Mouse (Mus musculus): ENCODE results near the gene Slc31a1. TPM values are rescaled to one million over a fixed set of nuclear protein-coding genes. Genes with fewer than 3 reads are reported as not detected.

Slc31a1 gene
- polyA plus RNA-seq, 1 experiment from 2014 or later = 53.0 TPM

DNA sequence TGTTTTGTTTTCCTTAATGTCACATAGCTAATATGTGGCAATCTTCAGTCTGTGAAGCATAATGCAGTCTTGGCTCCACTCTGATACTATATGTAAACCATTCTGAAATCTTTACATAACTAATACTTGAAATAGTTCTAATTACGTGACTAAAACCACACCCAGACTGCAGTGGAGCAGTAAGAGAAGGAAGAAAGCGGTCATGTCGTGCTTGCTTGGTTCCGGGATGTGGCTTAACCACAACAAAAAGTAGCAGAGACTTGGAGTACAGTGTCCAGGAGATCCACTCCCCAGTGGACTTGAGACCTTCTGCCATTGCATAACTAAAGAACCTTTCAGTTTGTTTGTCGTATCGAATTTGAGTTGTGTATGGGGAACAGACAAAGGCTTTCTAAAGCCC, 7.1 kb downstream of the Slc31a1 start:
- no peaks in the 10 kb centered on the region for H3K36me3 ChIP-seq
- 87% methylated on average over 6 of the region's 6 CpGs for WGBS

DNA sequence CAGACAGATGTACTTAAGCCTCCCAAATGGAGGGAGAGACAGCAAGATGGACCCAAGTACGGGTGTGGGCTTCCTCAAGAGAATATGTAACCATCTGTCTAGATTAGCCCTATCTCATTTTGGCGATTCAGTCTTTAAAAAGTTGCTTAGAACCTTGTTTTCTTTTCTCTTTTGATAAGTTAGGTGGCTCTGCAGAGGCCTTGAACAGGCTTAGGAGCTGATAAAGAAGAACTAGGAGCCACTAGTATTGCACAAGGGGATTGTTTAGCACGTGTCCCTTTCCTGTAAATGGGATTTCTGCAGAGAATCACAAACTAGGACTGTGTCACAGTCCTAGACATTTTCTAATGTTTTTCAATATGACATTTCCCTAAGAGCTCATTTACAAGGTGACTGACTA, 8.6 kb downstream of the Slc31a1 start:
- H3K4me2 ChIP-seq = no peak overlapping the region
- ATAC-seq (ENCODE audit: insufficient number of reproducible peaks, low FRiP score, low TSS enrichment, low read depth) = no peak
- H3K4me1 ChIP-seq = peaks cover 2% of the 10 kb centered on the region; the same call in 1 of the 2 replicates
- H3K36me3 ChIP-seq = no peaks in the 10 kb centered on the region
- 84% methylated on average over 3 of the region's 3 CpGs for WGBS
- H3K9me3 ChIP-seq = no peaks in the 10 kb centered on the region
- no peak overlapping the region for H3K9ac ChIP-seq
- H3K27me3 ChIP-seq = no peaks in the 10 kb centered on the region
- no peak overlapping the region for H3K4me3 ChIP-seq
- H3K27ac ChIP-seq = no peak overlapping the region

More for the DNA sequence above, 7.1 kb downstream of the Slc31a1 start:
- Histone ChIP-seq H3K9ac (no peak overlapping the region), H3K4me3 (no peak overlapping the region), H3K27me3 (no peaks in the 10 kb centered on the region), H3K4me2 (no peak overlapping the region), H3K27ac (no peak overlapping the region), H3K9me3 (no peaks in the 10 kb centered on the region), H3K4me1 (peaks cover under 1% of the 10 kb centered on the region; the same call in 1 of the 2 replicates)
- no peak for ATAC-seq (ENCODE audit: insufficient number of reproducible peaks, low FRiP score, low TSS enrichment, low read depth)

DNA sequence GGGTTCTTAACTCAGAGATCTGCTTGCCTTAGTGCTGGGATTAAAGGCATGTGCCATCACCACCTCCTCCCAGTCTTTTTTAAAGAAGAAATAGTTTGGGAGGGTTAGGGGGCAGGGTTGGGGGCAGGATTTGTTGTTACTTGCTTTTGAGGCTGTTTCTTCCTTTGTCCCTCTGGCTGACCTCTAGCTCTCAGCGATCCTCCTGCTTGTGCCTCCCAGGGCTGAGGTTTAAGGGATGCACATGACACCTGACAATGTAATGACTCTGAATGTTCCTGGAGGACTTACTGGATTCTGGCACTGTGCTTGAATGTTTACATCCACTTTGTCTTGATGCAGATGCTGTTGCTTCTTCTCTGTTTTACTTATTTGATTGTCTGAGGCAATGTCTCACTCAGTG, 11.9 kb downstream of the Slc31a1 start:
- no peak for ATAC-seq (ENCODE audit: insufficient number of reproducible peaks, low FRiP score, low TSS enrichment, low read depth)
- H3K36me3 ChIP-seq = no peaks in the 10 kb centered on the region
- no peak overlapping the region for H3K4me2 ChIP-seq
- no peak overlapping the region for H3K4me3 ChIP-seq
- no peaks in the 10 kb centered on the region for H3K27me3 ChIP-seq
- H3K27ac ChIP-seq = no peak overlapping the region
- H3K4me1 ChIP-seq = peaks cover 2% of the 10 kb centered on the region; the same call in 1 of the 2 replicates
- WGBS = 48% methylated on average over 1 of the region's 1 CpGs
- no peak overlapping the region for H3K9ac ChIP-seq
- no peaks in the 10 kb centered on the region for H3K9me3 ChIP-seq

DNA sequence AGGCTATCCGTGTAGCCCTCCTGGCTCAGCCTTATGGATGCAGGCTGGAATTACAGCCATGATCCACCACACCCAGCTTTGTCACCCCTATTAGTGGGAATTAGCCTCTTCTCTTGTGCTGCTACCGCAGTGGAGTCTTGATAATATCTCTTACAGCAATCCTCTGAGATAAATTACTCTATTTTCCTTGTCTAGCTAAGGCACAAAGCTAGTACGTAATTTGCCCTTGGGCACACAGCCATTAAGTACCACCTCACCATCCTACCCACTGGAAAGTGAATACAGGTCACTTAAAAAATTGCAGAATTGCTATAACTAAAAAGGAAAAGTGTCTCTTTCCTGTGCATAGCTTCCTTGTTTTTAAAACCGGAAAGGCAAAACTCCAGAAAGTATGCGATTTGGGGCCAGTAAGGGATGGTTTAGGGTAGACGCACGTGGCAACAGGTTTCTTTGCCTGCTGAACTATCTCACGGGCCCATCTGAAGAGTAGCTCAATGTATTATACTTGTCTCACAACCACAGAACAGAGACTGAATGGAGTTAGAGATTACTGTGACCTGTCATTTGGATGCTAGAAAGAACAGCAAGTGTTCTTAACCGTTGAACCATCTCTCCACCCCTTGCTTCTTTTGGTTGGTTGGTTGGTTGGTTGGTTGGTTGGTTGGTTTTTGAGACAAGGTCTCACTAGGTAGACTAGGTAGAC, 12.4 kb downstream of the Slc31a1 start:
- Histone ChIP-seq H3K4me3 (no peak overlapping the region), H3K4me1 (peaks cover 2% of the 10 kb centered on the region; the same call in 1 of the 2 replicates), H3K27ac (no peak overlapping the region), H3K4me2 (no peak overlapping the region), H3K27me3 (no peaks in the 10 kb centered on the region), H3K9ac (no peak overlapping the region), H3K36me3 (no peaks in the 10 kb centered on the region), H3K9me3 (no peaks in the 10 kb centered on the region)
- no peak for ATAC-seq (ENCODE audit: insufficient number of reproducible peaks, low FRiP score, low TSS enrichment, low read depth)
- WGBS = 75% methylated on average over 9 of the region's 9 CpGs

DNA sequence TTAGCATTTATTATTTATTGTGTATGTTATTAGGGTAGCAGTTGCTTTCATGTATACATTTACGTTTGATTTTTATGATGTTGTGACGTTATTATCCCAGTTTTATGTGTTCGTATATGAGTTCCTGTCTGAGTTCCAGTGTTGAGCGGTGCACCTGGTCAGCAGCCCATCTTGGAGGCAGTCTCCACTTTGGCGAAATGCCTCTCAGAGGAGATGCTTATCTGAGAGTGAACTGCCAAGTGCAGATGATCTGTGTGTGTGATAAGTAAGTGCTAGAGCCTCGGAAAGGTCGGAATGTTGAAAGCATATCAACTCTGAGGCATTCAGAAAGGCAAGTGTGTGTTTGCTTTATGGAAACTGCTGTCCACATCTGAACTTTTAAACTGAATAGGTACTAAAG, 13.1 kb downstream of the Slc31a1 start:
- 43% methylated on average over 7 of the region's 7 CpGs for WGBS
- Histone ChIP-seq H3K27me3 (no peaks in the 10 kb centered on the region), H3K9me3 (no peaks in the 10 kb centered on the region), H3K4me3 (no peak overlapping the region), H3K9ac (no peak overlapping the region), H3K4me1 (peaks cover 2% of the 10 kb centered on the region; the same call in 1 of the 2 replicates), H3K4me2 (no peak overlapping the region), H3K36me3 (no peaks in the 10 kb centered on the region), H3K27ac (no peak overlapping the region)
- no peak for ATAC-seq (ENCODE audit: insufficient number of reproducible peaks, low FRiP score, low TSS enrichment, low read depth)

DNA sequence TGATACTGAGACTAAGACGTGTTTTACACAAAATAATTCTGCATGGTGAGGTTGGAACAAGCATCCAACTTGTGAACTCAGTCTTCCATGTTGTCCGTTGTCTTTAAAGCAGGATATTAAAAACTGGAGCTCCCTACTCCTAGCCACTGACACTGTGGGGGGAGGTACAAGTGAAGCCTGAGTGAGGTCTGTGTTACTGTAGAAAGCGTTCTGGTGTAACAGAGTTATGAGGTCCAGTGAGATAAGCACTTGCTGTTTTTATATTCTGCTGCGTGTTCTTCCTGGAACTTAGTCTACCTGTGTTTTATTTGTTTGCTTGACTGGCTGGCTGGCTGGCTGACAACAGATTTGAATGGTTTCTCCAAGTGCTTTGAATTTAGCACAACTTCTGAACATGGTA, 13.8 kb downstream of the Slc31a1 start:
- Histone ChIP-seq H3K27ac (no peak overlapping the region), H3K9me3 (no peaks in the 10 kb centered on the region), H3K27me3 (no peaks in the 10 kb centered on the region), H3K9ac (no peak overlapping the region), H3K4me1 (peaks cover 2% of the 10 kb centered on the region; the same call in 1 of the 2 replicates), H3K4me2 (no peak overlapping the region), H3K36me3 (no peaks in the 10 kb centered on the region), H3K4me3 (no peak overlapping the region)
- WGBS = 63% methylated on average over 4 of the region's 4 CpGs
- no peak for ATAC-seq (ENCODE audit: insufficient number of reproducible peaks, low FRiP score, low TSS enrichment, low read depth)

DNA sequence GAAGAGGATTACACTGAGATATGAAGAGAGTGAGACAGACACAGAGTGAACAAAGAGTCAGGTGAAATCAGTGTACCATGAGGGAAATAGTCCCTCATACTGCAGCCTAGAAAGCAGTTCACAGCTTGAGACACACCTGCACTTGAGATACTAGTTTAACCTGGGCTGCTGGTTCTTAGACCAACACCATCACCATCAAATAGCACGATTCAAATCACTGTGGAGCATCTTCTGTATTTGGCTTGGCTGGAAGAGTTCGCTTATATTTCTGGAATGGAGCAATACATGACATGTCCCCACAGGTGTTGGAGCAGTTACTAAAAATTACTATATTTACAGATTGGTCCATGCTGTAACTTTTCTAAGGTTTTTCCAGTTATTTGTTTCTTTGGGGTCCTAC, 15.6 kb downstream of the Slc31a1 start:
- 77% methylated on average over 2 of the region's 2 CpGs for WGBS
- Histone ChIP-seq H3K4me1 (peaks cover 2% of the 10 kb centered on the region; the same call in 1 of the 2 replicates), H3K36me3 (no peaks in the 10 kb centered on the region), H3K27ac (no peak overlapping the region), H3K27me3 (no peaks in the 10 kb centered on the region), H3K4me2 (no peak overlapping the region), H3K4me3 (no peak overlapping the region), H3K9ac (no peak overlapping the region), H3K9me3 (no peaks in the 10 kb centered on the region)
- ATAC-seq (ENCODE audit: insufficient number of reproducible peaks, low FRiP score, low TSS enrichment, low read depth) = no peak

DNA sequence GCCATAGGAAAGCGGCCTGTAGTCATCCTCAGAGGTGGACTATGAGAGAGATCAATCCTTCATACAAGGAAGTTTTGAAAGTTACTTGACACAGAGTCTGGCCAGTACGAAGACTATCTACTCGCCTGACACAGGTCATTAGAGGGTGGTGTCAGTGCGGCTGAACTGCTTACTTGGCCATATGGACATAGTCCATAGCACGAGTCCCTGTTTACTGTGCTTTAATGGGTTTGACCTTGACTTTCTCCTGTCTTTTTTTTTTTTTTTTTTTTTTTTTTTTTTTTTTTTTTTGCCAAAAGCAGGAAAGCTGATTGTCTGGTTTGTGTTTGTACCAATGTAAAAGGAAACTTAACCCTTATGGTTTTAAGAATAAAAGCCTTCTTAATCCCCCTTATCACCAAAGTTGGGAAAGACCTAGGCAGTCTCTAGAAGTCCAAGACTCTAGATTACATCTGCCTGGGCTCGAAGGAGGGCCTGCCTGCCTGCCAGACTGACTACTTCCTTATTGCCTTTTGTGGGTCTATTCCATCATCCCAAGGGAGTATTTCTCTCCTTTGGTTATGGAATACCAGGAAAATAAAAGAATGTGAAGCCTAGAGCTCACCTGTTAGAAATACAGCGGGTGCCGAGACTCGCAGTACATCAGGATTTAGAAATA, 19.3 kb downstream of the Slc31a1 start:
- WGBS = 81% methylated on average over 9 of the region's 9 CpGs
- no peak overlapping the region for H3K9ac ChIP-seq
- H3K4me3 ChIP-seq = no peak overlapping the region
- no peaks in the 10 kb centered on the region for H3K27me3 ChIP-seq
- no peaks in the 10 kb centered on the region for H3K9me3 ChIP-seq
- H3K27ac ChIP-seq = no peak overlapping the region
- H3K4me1 ChIP-seq = no peaks in the 10 kb centered on the region
- no peak overlapping the region for H3K4me2 ChIP-seq
- no peak for ATAC-seq (ENCODE audit: insufficient number of reproducible peaks, low FRiP score, low TSS enrichment, low read depth)
- peaks cover 4% of the 10 kb centered on the region; the same call in 1 of the 2 replicates for H3K36me3 ChIP-seq

DNA sequence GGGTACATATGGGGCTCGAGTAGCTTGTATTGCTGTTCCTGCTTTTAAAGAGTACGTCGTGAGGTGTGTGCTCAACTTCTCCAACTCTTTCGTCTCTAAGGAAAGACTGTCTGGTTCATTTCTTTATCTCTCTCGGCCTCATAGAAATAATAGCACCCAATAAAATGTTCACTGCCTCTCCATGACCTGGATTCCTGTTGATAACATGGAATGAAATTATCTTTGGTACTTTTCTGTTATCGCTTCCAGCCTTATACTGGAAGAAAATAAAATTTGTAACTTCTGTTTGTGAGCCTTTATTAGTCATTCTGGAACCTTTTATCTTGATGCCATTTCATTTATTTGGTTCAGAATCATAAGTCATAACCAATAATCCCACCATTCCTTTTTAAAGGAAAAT, 22.7 kb downstream of the Slc31a1 start:
- Histone ChIP-seq H3K4me1 (no peaks in the 10 kb centered on the region), H3K27me3 (no peaks in the 10 kb centered on the region), H3K4me3 (no peak overlapping the region), H3K9me3 (no peaks in the 10 kb centered on the region), H3K4me2 (no peak overlapping the region), H3K27ac (no peak overlapping the region), H3K9ac (no peak overlapping the region), H3K36me3 (peaks cover 20% of the 10 kb centered on the region)
- 86% methylated on average over 6 of the region's 6 CpGs for WGBS
- ATAC-seq (ENCODE audit: insufficient number of reproducible peaks, low FRiP score, low TSS enrichment, low read depth) = no peak

DNA sequence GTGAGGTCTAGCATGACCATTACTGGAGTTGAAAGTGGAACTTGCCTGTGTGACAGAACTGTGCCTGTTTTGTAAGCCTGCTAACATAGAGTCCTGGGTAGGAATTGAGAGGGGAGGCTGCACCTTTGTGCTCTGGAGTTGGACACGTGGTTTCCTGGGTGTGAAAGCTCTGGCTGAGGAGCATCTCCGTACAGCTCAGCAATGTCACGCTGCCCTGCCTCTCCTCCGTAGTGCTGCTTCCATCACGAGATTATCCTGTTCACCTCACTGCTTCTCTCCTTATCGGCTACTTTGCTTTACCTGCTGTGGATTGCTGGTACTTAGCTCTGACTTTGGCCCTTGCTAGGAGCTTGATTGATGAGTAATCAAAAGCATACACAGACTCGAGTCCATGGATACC, 23.2 kb downstream of the Slc31a1 start:
- H3K9ac ChIP-seq = no peak overlapping the region
- 82% methylated on average over 7 of the region's 7 CpGs for WGBS
- ATAC-seq (ENCODE audit: insufficient number of reproducible peaks, low FRiP score, low TSS enrichment, low read depth) = no peak

DNA sequence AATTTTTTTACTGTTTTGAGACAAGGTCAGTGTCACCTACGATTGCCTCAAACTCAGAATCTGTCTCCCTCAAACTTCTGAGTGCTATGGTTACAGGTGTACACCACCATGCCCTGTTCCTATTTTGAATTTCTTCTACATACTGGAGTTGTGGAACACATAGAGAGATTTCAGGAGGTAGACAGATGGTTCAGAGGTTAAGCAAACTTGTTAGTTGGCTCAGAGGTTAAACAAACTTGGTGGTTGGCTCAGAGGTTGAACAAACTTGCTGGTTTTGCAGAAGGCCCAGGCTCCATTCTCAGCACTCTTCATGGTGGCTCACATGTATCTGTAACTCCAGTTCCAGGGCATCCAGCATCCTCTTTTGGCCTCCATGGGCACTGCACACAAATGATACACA, 23.6 kb downstream of the Slc31a1 start:
- H3K4me2 ChIP-seq = no peak overlapping the region
- no peaks in the 10 kb centered on the region for H3K4me1 ChIP-seq
- ATAC-seq (ENCODE audit: insufficient number of reproducible peaks, low FRiP score, low TSS enrichment, low read depth) = no peak
- no peak overlapping the region for H3K4me3 ChIP-seq
- H3K9ac ChIP-seq = no peak overlapping the region
- no peak overlapping the region for H3K27ac ChIP-seq
- 87% methylated on average over 1 of the region's 1 CpGs for WGBS
- no peaks in the 10 kb centered on the region for H3K9me3 ChIP-seq
- H3K27me3 ChIP-seq = no peaks in the 10 kb centered on the region
- H3K36me3 ChIP-seq = peaks cover 26% of the 10 kb centered on the region

More for the DNA sequence above, 23.2 kb downstream of the Slc31a1 start:
- H3K36me3 ChIP-seq = peaks cover 25% of the 10 kb centered on the region
- H3K4me3 ChIP-seq = no peak overlapping the region
- H3K27ac ChIP-seq = no peak overlapping the region
- no peaks in the 10 kb centered on the region for H3K4me1 ChIP-seq
- no peaks in the 10 kb centered on the region for H3K9me3 ChIP-seq
- H3K27me3 ChIP-seq = no peaks in the 10 kb centered on the region
- no peak overlapping the region for H3K4me2 ChIP-seq

DNA sequence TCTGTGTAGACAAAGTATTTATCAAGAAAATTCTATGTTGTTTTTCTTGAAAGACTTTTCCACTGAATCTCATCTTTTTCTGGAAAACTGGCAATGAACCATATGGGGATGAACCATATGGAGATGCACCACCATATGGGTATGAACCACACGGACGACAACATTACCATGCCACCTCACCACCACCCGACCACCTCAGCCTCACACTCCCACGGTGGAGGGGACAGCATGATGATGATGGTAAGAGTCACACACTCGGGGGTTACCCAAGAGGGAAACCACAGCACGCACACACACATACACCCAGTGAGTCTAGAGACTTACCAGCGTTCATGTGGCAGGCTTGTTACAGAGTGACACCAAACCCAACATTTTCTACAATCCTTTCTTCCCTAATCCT, 24.9 kb downstream of the Slc31a1 start:
- Histone ChIP-seq H3K4me3 (no peak overlapping the region), H3K27me3 (no peaks in the 10 kb centered on the region), H3K4me2 (no peak overlapping the region), H3K9me3 (no peaks in the 10 kb centered on the region), H3K27ac (no peak overlapping the region), H3K4me1 (no peaks in the 10 kb centered on the region), H3K36me3 (peaks cover 37% of the 10 kb centered on the region), H3K9ac (no peak overlapping the region)
- WGBS = 91% methylated on average over 7 of the region's 7 CpGs
- no peak for ATAC-seq (ENCODE audit: insufficient number of reproducible peaks, low FRiP score, low TSS enrichment, low read depth)
